Mouse (Mus musculus): Measurements from ENCODE around the gene Nfe2. TPM values are rescaled to one million over a fixed set of nuclear protein-coding genes. Genes with fewer than 3 reads are reported as not detected.
A peak's percentile ranks its signal among the peaks of the same experiment; 100 is the strongest.

Gene Nfe2
- polyA plus RNA-seq, 1 experiment from 2014 or later = 1.9 TPM

- 29% methylated on average over 5 of the region's 5 CpGs for WGBS
- Histone ChIP-seq H3K27me3 (replicated peaks; ENCODE audit: control insufficient read depth, insufficient read depth, low read length) (no peaks in the 10 kb centered on the region), H3K36me3 (ENCODE audit: control insufficient read depth, insufficient read depth, low read length) (peaks cover 25% of the 10 kb centered on the region), H3K4me1 (replicated peaks; ENCODE audit: control insufficient read depth, insufficient read depth, low read length) (peaks cover 70% of the 10 kb centered on the region), H3K4me3 (ENCODE audit: low read depth, low read length) (no peak overlapping the region), H3K4me2 (ENCODE audit: low read length) (no peak overlapping the region; the same call in 1 of the 2 replicates), H3K27ac (ENCODE audit: low read depth) (peak overlapping the region; percentile 88), H3K9ac (ENCODE audit: low read length) (0 out of 2 replicates have a peak overlapping the region, but pooled peaks have one; percentile 22), H3K9me3 (ENCODE audit: control insufficient read depth, low read length) (no peaks in the 10 kb centered on the region)
- DNase-seq (ENCODE audit: low spot score) (no peak), ATAC-seq (replicated peaks; ENCODE audit: low FRiP score, low TSS enrichment, low read depth) (no peak)
These were observed 43.5 kb upstream of the Nfe2 start for GRCm38 (mm10) chr15:103301547-103302340.

- H3K9me3 ChIP-seq (ENCODE audit: control insufficient read depth, low read length) = no peaks in the 10 kb centered on the region
- WGBS = 20% methylated on average over 2 of the region's 2 CpGs
- H3K27ac ChIP-seq (ENCODE audit: low read depth) = peak overlapping the region; percentile 88
- no peaks in the 10 kb centered on the region for H3K27me3 ChIP-seq (replicated peaks; ENCODE audit: control insufficient read depth, insufficient read depth, low read length)
- ATAC-seq (replicated peaks; ENCODE audit: low FRiP score, low TSS enrichment, low read depth) (no peak), DNase-seq (ENCODE audit: low spot score) (no peak)
- H3K36me3 ChIP-seq (ENCODE audit: control insufficient read depth, insufficient read depth, low read length) = peaks cover 32% of the 10 kb centered on the region
- peaks cover 64% of the 10 kb centered on the region for H3K4me1 ChIP-seq (replicated peaks; ENCODE audit: control insufficient read depth, insufficient read depth, low read length)
- no peak overlapping the region for H3K4me3 ChIP-seq (ENCODE audit: low read depth, low read length)
- H3K4me2 ChIP-seq (ENCODE audit: low read length) = 0 out of 2 replicates have a peak overlapping the region, but pooled peaks have one; percentile 5
- H3K9ac ChIP-seq (ENCODE audit: low read length) = no peak overlapping the region
These were observed 42.8 kb upstream of the Nfe2 start for GRCm38 (mm10) chr15:103301046-103301445.

- Histone ChIP-seq H3K4me2 (ENCODE audit: low read length) (peak overlapping the region; percentile 5), H3K9me3 (ENCODE audit: control insufficient read depth, low read length) (no peaks in the 10 kb centered on the region), H3K9ac (ENCODE audit: low read length) (no peak overlapping the region), H3K4me1 (replicated peaks; ENCODE audit: control insufficient read depth, insufficient read depth, low read length) (peaks cover 64% of the 10 kb centered on the region), H3K27me3 (replicated peaks; ENCODE audit: control insufficient read depth, insufficient read depth, low read length) (no peaks in the 10 kb centered on the region), H3K27ac (ENCODE audit: low read depth) (peak overlapping the region; percentile 88), H3K4me3 (ENCODE audit: low read depth, low read length) (no peak overlapping the region), H3K36me3 (ENCODE audit: control insufficient read depth, insufficient read depth, low read length) (peaks cover 37% of the 10 kb centered on the region)
- ATAC-seq (replicated peaks; ENCODE audit: low FRiP score, low TSS enrichment, low read depth) (no peak), DNase-seq (ENCODE audit: low spot score) (no peak)
- WGBS = 8% methylated on average over 2 of the region's 2 CpGs
These were observed 42.4 kb upstream of the Nfe2 start for GRCm38 (mm10) chr15:103300560-103300959.

- DNase-seq (ENCODE audit: low spot score) = peak; percentile 71
- H3K4me3 ChIP-seq (ENCODE audit: low read depth, low read length) = no peak overlapping the region
- WGBS = 7% methylated on average over 18 of the region's 18 CpGs
- peak overlapping the region; percentile 88 for H3K27ac ChIP-seq (ENCODE audit: low read depth)
- H3K4me2 ChIP-seq (ENCODE audit: low read length) = peak overlapping the region; percentile 5
- no peak for ATAC-seq (replicated peaks; ENCODE audit: low FRiP score, low TSS enrichment, low read depth)
- peaks cover 67% of the 10 kb centered on the region for H3K4me1 ChIP-seq (replicated peaks; ENCODE audit: control insufficient read depth, insufficient read depth, low read length)
- peaks cover 40% of the 10 kb centered on the region for H3K36me3 ChIP-seq (ENCODE audit: control insufficient read depth, insufficient read depth, low read length)
- no peaks in the 10 kb centered on the region for H3K9me3 ChIP-seq (ENCODE audit: control insufficient read depth, low read length)
- H3K9ac ChIP-seq (ENCODE audit: low read length) = no peak overlapping the region
- no peaks in the 10 kb centered on the region for H3K27me3 ChIP-seq (replicated peaks; ENCODE audit: control insufficient read depth, insufficient read depth, low read length)
These were observed 41.9 kb upstream of the Nfe2 start for GRCm38 (mm10) chr15:103300067-103300471.

GRCm38 (mm10) chr15:103299644-103300043, 41.4 kb upstream of the Nfe2 start:
- Histone ChIP-seq H3K4me3 (ENCODE audit: low read depth, low read length) (no peak overlapping the region), H3K9me3 (ENCODE audit: control insufficient read depth, low read length) (no peaks in the 10 kb centered on the region), H3K9ac (ENCODE audit: low read length) (no peak overlapping the region), H3K36me3 (ENCODE audit: control insufficient read depth, insufficient read depth, low read length) (peaks cover 42% of the 10 kb centered on the region), H3K4me1 (replicated peaks; ENCODE audit: control insufficient read depth, insufficient read depth, low read length) (peaks cover 67% of the 10 kb centered on the region), H3K27me3 (replicated peaks; ENCODE audit: control insufficient read depth, insufficient read depth, low read length) (no peaks in the 10 kb centered on the region), H3K27ac (ENCODE audit: low read depth) (peak overlapping the region; percentile 88; the same call in 1 of the 2 replicates), H3K4me2 (ENCODE audit: low read length) (peak overlapping the region; percentile 5; the same call in 1 of the 2 replicates)
- no peak for ATAC-seq (replicated peaks; ENCODE audit: low FRiP score, low TSS enrichment, low read depth)
- no peak for DNase-seq (ENCODE audit: low spot score)
- 33% methylated on average over 8 of the region's 8 CpGs for WGBS

- Histone ChIP-seq H3K9ac (ENCODE audit: low read length) (no peak overlapping the region), H3K9me3 (ENCODE audit: control insufficient read depth, low read length) (no peaks in the 10 kb centered on the region), H3K4me2 (ENCODE audit: low read length) (no peak overlapping the region), H3K36me3 (ENCODE audit: control insufficient read depth, insufficient read depth, low read length) (peaks cover 42% of the 10 kb centered on the region), H3K27me3 (replicated peaks; ENCODE audit: control insufficient read depth, insufficient read depth, low read length) (no peaks in the 10 kb centered on the region), H3K27ac (ENCODE audit: low read depth) (peak overlapping the region; percentile 88; the same call in 1 of the 2 replicates), H3K4me1 (replicated peaks; ENCODE audit: control insufficient read depth, insufficient read depth, low read length) (peaks cover 61% of the 10 kb centered on the region), H3K4me3 (ENCODE audit: low read depth, low read length) (no peak overlapping the region)
- WGBS = 64% methylated on average over 5 of the region's 5 CpGs
- ATAC-seq (replicated peaks; ENCODE audit: low FRiP score, low TSS enrichment, low read depth) = no peak
- no peak for DNase-seq (ENCODE audit: low spot score)
These were observed 40.8 kb upstream of the Nfe2 start for GRCm38 (mm10) chr15:103298861-103299616.

- no peak overlapping the region for H3K4me3 ChIP-seq (ENCODE audit: low read depth, low read length)
- no peak overlapping the region for H3K27ac ChIP-seq (ENCODE audit: low read depth)
- H3K9me3 ChIP-seq (ENCODE audit: control insufficient read depth, low read length) = no peaks in the 10 kb centered on the region
- H3K4me1 ChIP-seq (replicated peaks; ENCODE audit: control insufficient read depth, insufficient read depth, low read length) = peaks cover 51% of the 10 kb centered on the region
- no peak overlapping the region for H3K9ac ChIP-seq (ENCODE audit: low read length)
- DNase-seq (ENCODE audit: low spot score) (no peak), ATAC-seq (replicated peaks; ENCODE audit: low FRiP score, low TSS enrichment, low read depth) (no peak)
- H3K36me3 ChIP-seq (ENCODE audit: control insufficient read depth, insufficient read depth, low read length) = peaks cover 52% of the 10 kb centered on the region
- H3K4me2 ChIP-seq (ENCODE audit: low read length) = no peak overlapping the region
- 72% methylated on average over 3 of the region's 3 CpGs for WGBS
- no peaks in the 10 kb centered on the region for H3K27me3 ChIP-seq (replicated peaks; ENCODE audit: control insufficient read depth, insufficient read depth, low read length)
These were observed 39.8 kb upstream of the Nfe2 start for GRCm38 (mm10) chr15:103298026-103298425.

- no peak overlapping the region for H3K9ac ChIP-seq (ENCODE audit: low read length)
- 68% methylated on average over 6 of the region's 6 CpGs for WGBS
- peaks cover 58% of the 10 kb centered on the region for H3K36me3 ChIP-seq (ENCODE audit: control insufficient read depth, insufficient read depth, low read length)
- H3K9me3 ChIP-seq (ENCODE audit: control insufficient read depth, low read length) = no peaks in the 10 kb centered on the region
- peaks cover 44% of the 10 kb centered on the region for H3K4me1 ChIP-seq (replicated peaks; ENCODE audit: control insufficient read depth, insufficient read depth, low read length)
- no peak for ATAC-seq (replicated peaks; ENCODE audit: low FRiP score, low TSS enrichment, low read depth)
- H3K27me3 ChIP-seq (replicated peaks; ENCODE audit: control insufficient read depth, insufficient read depth, low read length) = no peaks in the 10 kb centered on the region
- H3K27ac ChIP-seq (ENCODE audit: low read depth) = no peak overlapping the region
- no peak overlapping the region for H3K4me3 ChIP-seq (ENCODE audit: low read depth, low read length)
- DNase-seq (ENCODE audit: low spot score) = no peak
- no peak overlapping the region for H3K4me2 ChIP-seq (ENCODE audit: low read length)
These were observed 39.1 kb upstream of the Nfe2 start for GRCm38 (mm10) chr15:103297313-103297712.

Measured in intestine, embryonic 14.5 days (tissue).